Mouse (Mus musculus): ENCODE measurements around the gene Nkx2-3.

The Nkx2-3 gene

DNA sequence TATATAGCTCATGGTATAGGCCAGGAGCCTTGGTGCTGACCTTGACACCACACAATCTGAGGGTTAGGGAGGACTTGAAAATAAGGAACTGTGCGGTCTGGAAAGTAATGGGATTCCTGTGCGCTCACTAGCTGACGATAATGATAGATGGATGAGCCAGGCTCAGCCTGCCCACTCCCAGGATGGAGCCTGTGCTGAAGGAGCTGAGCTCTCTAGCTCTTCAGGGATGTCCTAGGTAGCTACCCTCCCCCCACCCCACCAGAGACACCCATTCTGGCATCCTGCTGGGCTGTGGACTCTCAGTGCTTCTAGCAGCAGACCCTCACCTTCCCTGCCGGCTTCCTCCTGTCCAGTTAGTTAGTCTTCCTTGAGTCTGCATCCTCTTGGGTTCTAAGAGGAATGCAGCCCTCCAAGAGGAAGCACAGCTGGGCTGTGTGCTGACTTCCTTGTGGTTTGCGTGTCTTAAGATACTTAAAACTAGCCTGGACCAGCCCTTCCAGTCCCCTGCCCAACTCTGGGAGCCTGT lies 6.4 kb downstream of the Nkx2-3 start:
- no peak for DNase-seq (ENCODE audit: low read depth, low spot score)

DNA sequence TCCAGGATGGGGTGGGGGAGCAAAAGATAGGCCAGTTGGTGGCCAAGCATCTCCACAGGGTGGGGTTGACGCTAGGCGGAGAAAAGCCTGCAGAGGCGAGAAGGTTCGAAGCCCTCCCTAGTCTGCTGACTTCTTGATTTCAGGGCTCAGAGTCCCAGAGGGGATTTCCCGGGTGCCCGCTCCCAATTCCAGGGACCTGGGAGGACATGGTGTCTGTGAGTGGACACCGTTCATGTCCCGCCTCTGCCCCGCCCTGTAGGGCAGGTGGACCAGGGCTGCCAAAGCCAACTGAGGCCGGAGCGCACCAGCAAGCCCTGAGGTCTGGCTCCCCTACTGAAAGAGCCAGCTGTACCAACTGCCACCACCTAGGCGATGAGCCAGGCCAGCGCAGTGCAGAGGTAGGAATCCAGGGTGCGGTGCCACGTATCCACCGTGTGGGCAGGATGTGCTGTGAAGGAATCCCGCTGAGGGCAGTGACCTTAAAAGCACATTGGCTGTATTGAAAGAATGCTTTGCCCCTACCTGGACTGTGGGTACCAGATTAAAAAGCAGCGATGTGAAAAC lies 7.9 kb downstream of the Nkx2-3 start:
- DNase-seq (ENCODE audit: low read depth, low spot score), result no peak

DNA sequence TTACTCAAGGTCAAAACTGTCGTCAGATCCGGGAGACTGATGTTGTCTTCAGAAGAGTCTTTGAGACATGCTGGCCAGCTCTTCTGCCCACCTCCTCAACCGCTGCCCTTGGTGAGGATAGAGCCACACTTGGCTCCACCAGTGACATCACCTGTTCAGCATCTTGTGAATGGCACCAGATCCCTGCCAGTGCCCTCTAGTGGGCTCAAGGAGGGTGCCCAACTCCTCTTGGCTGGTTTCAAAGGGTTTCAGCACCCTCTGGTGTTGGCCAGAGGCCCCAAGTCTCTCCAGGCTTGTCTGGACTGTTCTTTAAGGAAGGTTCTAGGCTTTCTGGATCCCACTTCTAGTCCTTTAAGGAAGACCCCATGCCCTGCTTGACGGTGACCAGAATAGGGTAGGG lies 11.8 kb downstream of the Nkx2-3 start:
- peak; percentile 72 for DNase-seq (ENCODE audit: low read depth, low spot score)

DNA sequence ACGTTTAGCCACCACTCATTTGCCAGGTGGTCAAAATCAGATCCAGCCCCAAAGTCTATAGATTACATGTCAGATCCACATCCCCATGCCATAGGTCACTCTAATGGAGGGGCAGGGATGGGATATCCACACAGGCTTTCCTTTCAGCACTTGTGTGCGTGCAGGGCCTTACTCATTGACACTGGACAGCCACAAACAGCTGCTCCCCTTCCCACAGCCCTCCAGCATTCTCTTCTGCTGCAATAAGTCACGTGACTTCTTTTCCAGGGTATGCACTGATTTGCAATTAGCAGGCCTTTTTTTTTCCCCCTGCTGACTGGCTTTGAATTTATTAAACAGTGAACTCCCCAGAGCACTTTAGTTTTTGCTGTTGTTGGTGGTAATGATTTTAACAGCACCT lies 14.0 kb downstream of the Nkx2-3 start:
- DNase-seq (ENCODE audit: low read depth, low spot score), result no peak

DNA sequence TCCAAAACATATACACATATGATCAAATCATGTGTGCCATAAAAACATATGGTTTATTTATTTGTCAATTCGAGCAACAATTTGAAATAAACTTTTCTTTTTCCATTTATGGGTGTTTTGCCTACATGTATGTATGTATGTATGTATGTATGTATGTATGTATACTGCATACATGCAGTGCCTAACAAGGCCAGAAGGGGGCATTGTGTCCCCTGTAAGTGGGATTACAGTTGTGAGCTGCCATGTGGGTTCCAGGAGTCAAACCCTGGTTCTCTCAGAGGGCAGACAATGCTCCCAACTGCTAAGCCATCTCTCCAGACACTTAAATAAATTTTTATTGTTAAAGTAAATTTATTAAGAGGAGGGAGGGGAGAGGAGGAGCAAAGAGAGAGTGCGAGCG lies 15.2 kb downstream of the Nkx2-3 start:
- peak; percentile 75 for DNase-seq (ENCODE audit: low read depth, low spot score)

DNA sequence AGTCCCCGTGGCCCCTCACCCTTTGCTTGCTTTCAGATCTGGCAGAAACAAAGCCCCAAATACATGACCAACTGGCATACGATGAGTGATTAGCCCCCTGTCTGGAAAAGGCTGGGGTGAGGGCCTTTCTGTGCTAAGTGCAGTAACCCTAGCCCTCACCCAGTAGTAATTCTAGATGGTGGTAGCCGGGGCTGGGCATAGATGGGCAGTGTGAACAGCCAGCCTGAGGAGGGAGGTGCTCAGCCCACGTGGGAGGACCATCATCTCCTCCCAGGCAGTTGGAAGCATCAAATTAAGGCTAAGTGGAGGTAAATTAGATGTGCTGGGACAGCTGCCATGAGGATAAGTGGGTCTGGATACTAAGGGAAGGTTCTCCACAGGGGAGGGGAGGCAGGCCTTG lies 17.0 kb downstream of the Nkx2-3 start:
- no peak for DNase-seq (ENCODE audit: low read depth, low spot score)

DNA sequence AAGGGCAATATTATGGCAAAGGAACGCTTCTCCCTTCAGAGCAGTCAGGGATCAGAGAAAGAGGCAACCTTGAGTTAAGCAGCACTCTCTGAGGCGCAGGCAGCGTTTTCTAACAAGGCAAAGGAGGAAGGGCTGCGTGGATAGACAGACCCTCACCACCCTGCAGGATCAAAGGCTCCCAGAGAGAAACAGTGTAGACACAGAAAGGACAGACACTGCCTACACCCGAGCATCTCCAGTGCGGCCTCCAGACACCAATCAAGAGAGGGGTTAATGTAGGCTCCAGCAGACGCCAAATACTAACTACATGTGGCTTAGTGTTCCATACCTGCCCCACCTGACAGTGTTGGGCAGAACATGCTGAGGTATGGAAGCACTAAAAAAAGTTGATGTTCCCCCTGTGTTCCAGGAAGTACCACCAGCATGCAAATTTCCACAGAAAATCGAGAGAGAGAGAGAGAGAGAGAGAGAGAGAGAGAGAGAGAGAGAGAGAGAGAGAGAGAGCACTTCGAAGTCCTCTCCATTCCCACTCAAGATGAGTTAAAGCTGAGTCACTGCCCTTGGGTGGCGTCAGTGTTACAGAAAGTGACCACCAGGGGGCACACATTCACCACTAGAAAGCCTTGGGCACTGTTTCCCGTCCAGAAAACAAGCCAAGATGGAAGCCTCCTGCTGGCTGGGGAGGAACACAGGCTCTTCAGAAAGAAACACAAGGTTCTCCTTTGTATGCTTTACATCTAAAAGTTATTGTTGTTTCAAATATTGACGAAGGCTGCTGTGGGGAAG lies 18.5 kb downstream of the Nkx2-3 start:
- DNase-seq (ENCODE audit: low read depth, low spot score), result peak; percentile 94

DNA sequence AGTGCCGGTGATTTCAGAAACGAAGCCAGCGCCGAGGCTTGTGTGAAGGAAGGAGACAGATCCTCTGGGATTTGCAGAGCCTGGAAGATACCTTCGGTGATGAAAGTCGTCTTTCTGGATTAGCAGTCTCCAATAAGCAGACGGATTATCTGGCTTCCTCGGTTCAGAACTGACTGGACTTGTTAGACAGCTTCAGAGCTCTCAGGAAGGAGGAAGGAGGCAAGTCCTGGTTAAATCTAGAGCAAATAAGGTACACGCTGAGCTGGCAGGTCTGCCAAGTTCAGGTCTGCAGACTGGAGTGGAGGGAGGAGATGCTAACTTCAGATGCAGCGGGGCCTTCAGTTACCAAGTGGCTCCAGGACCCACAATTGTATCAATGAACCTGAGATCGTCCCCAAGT lies 29.7 kb downstream of the Nkx2-3 start:
- no peak for DNase-seq (ENCODE audit: low read depth, low spot score)

DNA sequence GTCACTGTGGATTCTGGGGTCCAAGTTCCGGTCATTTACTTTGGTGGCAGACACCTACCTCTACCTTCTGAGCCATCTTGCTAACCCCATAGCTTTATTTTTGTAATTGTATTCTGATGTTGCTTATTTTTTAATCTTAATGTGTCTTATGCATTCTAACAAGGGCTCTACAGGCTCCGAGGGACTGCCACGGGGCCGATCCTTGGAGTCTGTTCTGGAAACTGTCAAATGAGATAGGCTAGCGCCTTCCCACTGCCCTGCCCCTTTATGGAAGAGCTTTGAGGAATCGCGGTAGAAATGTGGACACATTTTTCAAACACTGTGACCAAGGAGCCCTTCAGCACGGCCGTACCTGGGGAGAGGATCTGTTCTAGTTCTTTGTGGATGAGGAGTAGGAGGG lies 30.7 kb downstream of the Nkx2-3 start:
- DNase-seq (ENCODE audit: low read depth, low spot score), result peak; percentile 52

DNA sequence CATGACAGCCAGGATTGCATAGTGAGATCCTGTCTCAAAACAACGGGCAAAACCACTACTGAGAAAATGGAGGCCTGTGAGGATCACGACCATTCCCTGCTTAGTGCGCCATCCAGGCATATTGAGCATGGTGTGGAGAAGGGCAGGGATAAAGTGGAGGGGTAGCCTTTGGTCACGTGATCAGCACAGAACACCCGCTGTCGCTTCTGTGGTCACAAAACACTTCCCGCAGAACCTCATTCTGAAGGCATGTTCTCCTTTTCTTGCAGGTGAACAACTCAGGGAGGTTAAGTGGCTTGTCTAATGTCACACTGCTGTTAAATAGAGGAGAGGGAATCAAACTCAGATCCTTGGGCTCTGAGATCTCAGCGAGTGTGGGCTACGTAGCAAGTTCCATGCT lies 33.4 kb downstream of the Nkx2-3 start:
- DNase-seq (ENCODE audit: low read depth, low spot score), result no peak

DNA sequence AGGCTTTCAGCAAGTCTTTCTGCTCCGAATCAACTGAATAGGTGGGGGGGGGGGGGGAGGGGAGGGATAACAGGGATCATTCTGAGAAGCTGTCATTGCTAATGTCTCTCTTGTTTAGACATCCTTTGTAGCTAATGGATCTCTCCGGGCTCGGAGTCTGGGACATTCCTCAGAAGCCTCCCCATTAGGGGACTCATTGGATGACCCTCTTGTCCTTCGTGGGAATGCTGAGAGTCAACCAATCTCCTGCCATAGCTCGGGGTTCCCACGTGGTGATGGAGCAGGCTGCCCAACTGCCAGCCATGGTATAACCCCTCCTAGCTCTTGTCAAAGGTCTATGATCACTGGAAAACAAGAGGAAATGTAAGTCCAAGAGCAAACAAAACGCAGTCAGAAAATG lies 34.7 kb downstream of the Nkx2-3 start:
- DNase-seq (ENCODE audit: low read depth, low spot score), result no peak

DNA sequence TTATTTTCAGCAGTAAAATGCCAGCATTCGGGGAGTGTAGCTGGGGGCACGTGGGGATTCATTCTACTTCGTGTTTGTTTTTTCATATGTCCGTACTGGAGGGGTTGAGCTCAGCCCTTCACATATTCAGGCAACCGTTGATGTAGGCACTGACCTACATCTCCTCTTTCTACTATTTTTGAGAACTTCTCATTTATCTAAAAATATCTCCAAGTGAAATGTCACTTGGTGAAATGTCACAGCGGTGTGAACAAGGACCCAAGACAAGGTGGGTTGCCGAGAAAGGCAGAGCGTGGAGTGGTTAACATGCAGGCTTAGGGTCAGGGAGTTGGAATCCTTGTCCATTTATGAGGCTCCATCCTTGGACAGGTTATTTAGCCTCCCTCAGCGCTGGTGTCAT lies 35.1 kb downstream of the Nkx2-3 start:
- DNase-seq (ENCODE audit: low read depth, low spot score), result no peak

DNA sequence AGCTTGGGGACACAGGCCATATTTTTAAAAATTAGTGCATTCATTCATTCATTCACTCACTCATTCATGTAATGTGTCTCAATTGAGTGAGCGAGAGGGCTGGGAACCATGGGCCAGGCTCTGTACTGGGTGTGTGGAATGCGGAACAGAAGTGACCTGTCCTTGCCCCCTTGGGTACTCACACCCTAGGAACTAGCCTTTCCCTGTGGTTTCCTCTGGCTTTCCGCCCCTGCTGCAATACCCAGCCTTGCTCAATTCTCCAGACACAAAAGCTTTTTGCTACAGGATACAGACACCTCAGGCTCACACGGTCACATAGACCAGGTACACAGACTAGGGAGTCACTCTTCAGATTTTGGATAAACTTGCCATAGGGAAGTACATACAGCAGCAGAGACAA lies 36.2 kb downstream of the Nkx2-3 start:
- no peak for DNase-seq (ENCODE audit: low read depth, low spot score)

DNA sequence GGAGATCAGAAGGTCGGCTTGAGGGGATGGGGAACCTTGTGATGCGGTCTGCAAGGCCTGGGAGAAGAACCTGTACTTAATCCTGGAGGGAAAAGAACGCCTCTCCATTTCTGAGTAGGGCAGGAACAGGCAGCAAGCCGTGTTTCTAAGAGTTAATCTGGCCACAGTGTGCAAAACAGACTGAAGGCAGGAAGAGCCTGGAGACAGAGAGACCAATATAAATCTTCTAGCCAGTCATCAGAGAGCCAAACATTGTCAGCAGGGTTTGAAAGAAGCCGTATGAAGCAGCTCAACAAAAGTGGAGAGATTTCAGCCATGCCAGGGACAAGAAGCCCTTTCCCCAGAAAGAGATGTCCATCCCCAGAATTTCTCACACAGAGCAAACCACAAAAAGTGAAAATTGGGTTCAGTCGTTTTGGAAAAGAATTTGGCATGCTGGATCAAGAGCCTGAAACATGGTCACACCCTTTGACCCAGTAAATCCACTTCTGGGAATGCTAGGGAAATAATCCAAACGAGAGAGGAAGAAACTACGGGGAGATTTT lies 39.2 kb downstream of the Nkx2-3 start:
- DNase-seq (ENCODE audit: low read depth, low spot score), result no peak

DNA sequence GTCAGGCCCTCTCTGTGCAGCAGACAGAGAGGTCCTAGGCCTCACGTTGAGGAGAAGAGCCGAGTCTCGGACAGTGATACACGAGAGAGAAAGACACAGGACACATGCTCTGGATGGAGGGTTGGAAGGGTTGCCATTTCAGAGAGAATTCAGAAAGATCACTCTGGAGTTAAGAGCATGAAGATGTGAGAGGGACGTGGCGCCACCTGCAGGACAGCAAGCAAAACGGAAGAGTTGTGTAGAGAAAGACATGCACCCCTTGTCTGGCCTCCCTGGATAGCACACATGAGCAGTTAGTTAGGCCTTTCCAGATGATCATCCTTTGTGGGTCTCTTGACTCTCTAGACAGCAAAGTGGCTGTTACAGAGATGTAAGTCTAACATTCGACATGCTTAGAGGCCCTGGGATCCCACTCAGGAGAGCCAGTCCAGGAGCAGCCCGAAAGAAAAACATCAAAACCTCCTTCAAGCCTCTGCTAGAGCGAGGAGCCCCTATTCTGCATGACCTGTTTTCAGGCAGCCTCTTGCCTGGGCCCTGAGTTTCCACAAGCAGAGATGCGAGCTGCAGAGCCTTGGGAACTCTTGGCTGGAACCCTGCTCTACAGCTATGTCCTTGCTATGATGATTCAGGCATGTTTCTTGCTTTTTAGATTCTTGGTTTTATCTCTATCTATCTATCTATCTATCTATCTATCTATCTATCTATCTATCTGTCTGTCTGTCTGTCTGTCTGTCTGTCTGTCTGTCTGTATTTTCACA lies 43.8 kb downstream of the Nkx2-3 start:
- DNase-seq (ENCODE audit: low read depth, low spot score), result peak; percentile 84

DNA sequence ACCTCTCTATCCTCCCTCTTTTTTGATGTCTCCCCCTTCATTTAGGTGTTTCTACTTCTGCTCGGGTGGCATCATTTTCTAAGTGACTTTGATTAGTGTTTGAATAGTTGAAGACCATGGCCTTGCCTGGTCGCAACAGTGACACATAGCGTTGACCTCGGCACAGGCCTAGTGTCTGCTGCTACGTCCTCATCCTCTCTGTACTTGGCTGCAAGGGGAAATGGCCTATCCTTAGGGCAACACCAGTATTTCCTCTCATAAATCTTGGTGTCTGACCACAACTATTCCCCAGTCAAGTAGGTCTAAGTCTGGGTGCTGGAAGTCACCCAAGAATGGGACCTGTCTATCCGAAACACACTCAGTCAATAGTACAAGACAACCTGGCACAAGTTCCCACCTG lies 47.5 kb downstream of the Nkx2-3 start:
- DNase-seq (ENCODE audit: low read depth, low spot score), result no peak

DNA sequence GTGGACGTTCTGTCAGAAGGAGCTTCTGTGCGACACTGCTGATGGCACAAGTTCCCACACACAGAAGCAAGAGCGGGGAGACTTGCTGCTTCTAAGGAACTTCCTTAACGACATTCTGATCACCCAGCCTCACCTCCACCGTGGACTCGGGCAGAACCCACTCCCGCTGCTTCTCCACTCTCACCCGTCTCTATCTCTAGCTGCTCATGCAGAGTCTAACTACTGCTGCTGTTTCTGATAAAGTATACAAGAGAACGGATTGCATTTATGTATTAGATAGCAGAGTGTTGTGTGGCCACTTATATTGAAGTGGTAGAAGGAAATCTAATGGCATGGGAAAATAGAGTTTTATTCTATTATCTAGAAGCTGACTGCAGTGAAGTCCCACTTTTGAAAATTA lies 48.6 kb downstream of the Nkx2-3 start:
- no peak for DNase-seq (ENCODE audit: low read depth, low spot score)

DNA sequence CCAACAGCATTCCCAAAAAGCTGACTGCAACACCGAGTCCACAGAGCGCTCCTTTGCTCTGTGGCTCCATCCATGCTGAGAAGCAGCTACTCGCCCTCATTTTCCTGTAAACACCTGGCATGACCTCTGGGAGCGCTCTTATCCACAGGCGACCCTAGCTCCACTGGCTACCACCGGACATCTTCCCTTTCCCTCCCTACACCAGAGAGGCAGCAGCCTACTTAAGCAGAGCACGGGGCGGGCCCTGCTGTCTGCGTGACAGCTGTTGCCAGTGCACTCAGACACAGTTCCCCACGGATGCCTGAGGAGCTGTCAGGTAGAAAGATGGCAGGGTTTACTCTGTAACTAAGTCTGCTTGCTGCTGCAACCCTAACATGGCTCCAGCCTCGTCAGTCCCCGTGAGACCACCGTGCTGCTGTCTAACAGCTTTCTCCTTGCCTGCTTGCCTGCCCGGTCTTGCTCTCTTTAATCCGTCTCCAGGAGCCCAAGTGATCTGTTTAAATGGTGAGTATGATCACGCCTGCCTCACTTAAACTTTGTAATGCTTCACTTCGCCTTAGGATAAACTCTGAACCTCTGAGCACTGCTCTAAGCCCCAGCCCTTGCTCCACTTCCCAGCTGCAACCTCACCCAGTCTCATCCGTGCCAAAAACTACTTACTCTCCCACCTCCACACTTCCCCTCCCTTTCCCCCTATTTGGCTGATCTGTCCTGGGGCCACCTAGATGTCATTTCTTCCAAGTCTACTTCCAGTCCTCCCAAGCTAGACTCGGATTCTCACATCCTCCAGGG lies 50.2 kb downstream of the Nkx2-3 start:
- peak; percentile 76 for DNase-seq (ENCODE audit: low read depth, low spot score)

DNA sequence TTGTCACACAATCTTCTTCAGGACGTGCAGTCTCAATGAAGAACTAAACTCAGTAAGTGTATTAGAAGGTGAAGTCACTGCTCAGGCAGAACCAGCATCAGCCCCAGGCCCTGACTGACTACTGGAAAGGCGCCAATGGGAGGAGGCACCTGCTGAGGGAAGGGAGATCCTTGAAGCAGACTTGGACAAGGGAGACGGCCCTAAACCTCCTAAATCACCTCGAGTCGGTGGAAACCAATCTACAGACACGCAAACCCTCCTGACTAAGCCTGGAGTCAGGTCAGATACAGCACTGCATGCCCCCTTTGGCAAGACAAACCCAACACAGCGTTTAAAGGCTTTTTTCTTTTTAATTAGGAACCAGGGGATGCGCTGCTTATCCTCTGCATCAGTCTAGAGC lies 51.3 kb downstream of the Nkx2-3 start:
- no peak for DNase-seq (ENCODE audit: low read depth, low spot score)

Measured in R1 (cell line).